Mouse (Mus musculus) cerebellum, adult 2 months (tissue): ENCODE measurements around the gene Leng9.

Experiments
- CTCF ChIP-seq: fragments of 200-500 bp; IDR thresholded peaks from 2 replicates; pipeline ENCODE4 v1.5.1; 2011; ENCODE audit warnings: low read depth, mild to moderate bottlenecking, control low read depth, low read length, moderate library complexity, borderline replicate concordance; ENCODE audit not compliant: insufficient read depth
- POLR2A ChIP-seq: fragments of 200-500 bp; IDR thresholded peaks from 2 replicates; pipeline ENCODE4 v1.6.1; 2011; ENCODE audit warnings: low read length, control low read depth, borderline replicate concordance; ENCODE audit not compliant: insufficient read depth

DNA sequence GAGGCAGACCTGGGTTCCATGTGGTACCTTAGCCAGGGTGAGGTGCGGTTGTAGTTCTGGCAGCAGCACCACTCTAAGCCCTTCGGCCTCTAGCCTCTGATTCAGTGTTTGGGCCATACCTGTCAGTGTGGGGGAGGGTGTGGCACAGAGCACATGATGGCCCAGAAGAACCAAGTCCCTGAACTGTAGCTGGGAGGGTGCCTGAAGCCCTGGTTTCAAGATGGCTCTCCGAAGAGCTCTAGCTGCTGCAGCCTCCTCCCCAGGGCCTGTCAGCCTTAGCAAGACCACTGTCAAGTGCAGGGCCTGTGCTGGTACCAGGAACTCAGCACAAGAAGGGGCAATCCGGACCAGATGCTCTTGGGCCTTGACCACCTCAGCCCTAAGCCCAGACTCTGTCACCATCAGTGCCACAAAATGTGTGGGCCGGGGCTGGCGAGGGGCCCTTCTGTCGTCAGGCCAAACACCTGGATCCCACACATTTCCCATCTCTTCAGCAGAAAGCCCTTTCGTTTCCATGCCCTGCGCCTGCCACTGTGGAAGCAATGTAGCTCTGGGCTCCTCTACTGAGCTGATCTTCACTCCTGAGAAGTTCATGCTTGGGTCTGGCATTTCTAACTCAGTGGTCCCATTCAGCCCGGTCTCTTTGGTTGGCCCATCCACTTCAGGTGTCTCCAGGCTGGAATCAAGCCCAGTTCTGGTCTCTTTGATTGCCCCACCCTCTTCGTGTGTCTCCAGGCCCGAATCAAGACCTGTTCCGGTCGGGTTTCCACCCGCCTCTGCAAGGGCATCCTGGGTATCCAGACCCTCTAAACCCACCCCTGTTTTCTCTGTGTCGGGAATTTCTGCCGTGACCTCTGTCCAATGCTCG, 1.6 kb downstream of the Leng9 start:
- TF ChIP-seq CTCF (no peak), POLR2A (no peak)
